Mouse (Mus musculus): ENCODE results near the gene Slc34a1.

- no peak for TF ChIP-seq CTCF (IDR thresholded peaks at IDR 0.05; ENCODE audit: borderline replicate concordance, extremely low read depth, insufficient read depth, insufficient read length)
- no peak for TF ChIP-seq POLR2A (IDR thresholded peaks at IDR 0.05; ENCODE audit: borderline replicate concordance, extremely low read depth, insufficient read depth, insufficient read length, poor library complexity, severe bottlenecking)
Measured at GRCm38 (mm10) chr13:55371740-55372139, 26.2 kb upstream of the Slc34a1 start.

All from brain, embryonic 14.5 days (tissue).